Mouse (Mus musculus) liver, embryonic 11.5 days (tissue): ENCODE measurements around the gene Btla. TPM values are rescaled to one million over a fixed set of nuclear protein-coding genes. Genes with fewer than 3 reads are reported as not detected.

Experiments used
- ATAC-seq: fragments of 200-750 bp; cut with Nextera tagmentation; replicated peaks from 2 replicates; pipeline ENCODE4 v1.8.0; 2017; ENCODE audit warnings: moderate number of reproducible peaks, mild to moderate bottlenecking, moderate TSS enrichment, moderate library complexity; ENCODE audit not compliant: low FRiP score
- DNase-seq: peaks from one replicate; pipeline ENCODE4 v3.0.0-alpha.2; 2017; ENCODE audit warnings: low spot score
- H3K27ac ChIP-seq: fragments of 300-500 bp; sonication (generic); 2 replicates; pipeline ENCODE4 v1.5.1; 2014; ENCODE audit warnings: mild to moderate bottlenecking, low read depth, low read length, control low read depth
- H3K27me3 ChIP-seq: fragments of 300-500 bp; sonication (generic); replicated peaks from 2 replicates; pipeline ENCODE4 v1.6.1; 2014; ENCODE audit warnings: low read length, mixed read lengths; ENCODE audit not compliant: control insufficient read depth, insufficient read depth
- H3K36me3 ChIP-seq: fragments of 300-500 bp; sonication (generic); 2 replicates; pipeline ENCODE4 v1.6.1; 2014; ENCODE audit warnings: mild to moderate bottlenecking, low read length, moderate library complexity, mixed read lengths; ENCODE audit not compliant: control insufficient read depth, insufficient read depth
- H3K4me1 ChIP-seq: fragments of 300-500 bp; sonication (generic); replicated peaks from 2 replicates; pipeline ENCODE4 v1.6.1; 2014; ENCODE audit warnings: low read length, mixed read lengths; ENCODE audit not compliant: control insufficient read depth, insufficient read depth
- H3K4me2 ChIP-seq: fragments of 300-500 bp; sonication (generic); 2 replicates; pipeline ENCODE4 v1.6.1; 2014; ENCODE audit warnings: mild to moderate bottlenecking, control low read depth, moderate library complexity
- H3K4me3 ChIP-seq: fragments of 300-500 bp; sonication (generic); 2 replicates; pipeline ENCODE4 v1.5.1; 2014; ENCODE audit warnings: low read depth, low read length, control low read depth
- H3K9ac ChIP-seq: fragments of 300-500 bp; sonication (generic); 2 replicates; pipeline ENCODE4 v1.6.1; 2014; ENCODE audit warnings: low read depth, low read length, control low read depth
- H3K9me3 ChIP-seq: fragments of 300-500 bp; sonication (generic); 2 replicates; pipeline ENCODE4 v1.6.1; 2016; ENCODE audit warnings: low read length, inconsistent platforms, mixed read lengths; ENCODE audit not compliant: control insufficient read depth
- WGBS: fragments of 180-500 bp; shearing (Covaris S2); extraction: QIAGEN DNeasy Blood & Tissue Kit; methylation state at CpG from one replicate; pipeline ENCODE4 v1.1.7; 2014; 5-methylcytosine and 5-hydroxymethylcytosine counted together
- polyA plus RNA-seq: library from polyadenylated mRNA; unstranded; fragments of >200 nt; fragmentation: Nextera tagmentation; extraction: Ambion mirVana; gene quantifications from 2 replicates; pipeline ENCODE4 v1.2.1, GENCODE M21; 2014

Btla gene
- polyA plus RNA-seq, 1 experiment from 2014 or later: 0.59 TPM

GRCm38 (mm10) chr16:45222016-45222415 is 2.1 kb upstream of the Btla start:
- no peak overlapping the region for H3K4me3 ChIP-seq
- ATAC-seq (no peak), DNase-seq (no peak)
- H3K9ac ChIP-seq: no peak overlapping the region
- H3K9me3 ChIP-seq: no peaks in the 10 kb centered on the region
- no peak overlapping the region for H3K27ac ChIP-seq
- H3K4me2 ChIP-seq: no peak overlapping the region
- no peaks in the 10 kb centered on the region for H3K27me3 ChIP-seq
- 69% methylated on average over 2 of the region's 2 CpGs for WGBS
- no peaks in the 10 kb centered on the region for H3K36me3 ChIP-seq
- H3K4me1 ChIP-seq: no peaks in the 10 kb centered on the region

- Histone ChIP-seq H3K27me3 (no peaks in the 10 kb centered on the region), H3K4me1 (no peaks in the 10 kb centered on the region), H3K9me3 (no peaks in the 10 kb centered on the region), H3K9ac (no peak overlapping the region), H3K36me3 (no peaks in the 10 kb centered on the region), H3K4me2 (no peak overlapping the region), H3K4me3 (no peak overlapping the region), H3K27ac (no peak overlapping the region)
- 53% methylated on average over 3 of the region's 3 CpGs for WGBS
- DNase-seq: no peak
- ATAC-seq: no peak
These were observed 1.3 kb upstream of the Btla start for GRCm38 (mm10) chr16:45222771-45223170.

- ATAC-seq: no peak
These were observed 405 bp downstream of the Btla start for GRCm38 (mm10) chr16:45224431-45225008.

GRCm38 (mm10) chr16:45227002-45227401 is 2.9 kb downstream of the Btla start:
- DNase-seq: no peak
- H3K27me3 ChIP-seq: no peaks in the 10 kb centered on the region
- H3K4me1 ChIP-seq: no peaks in the 10 kb centered on the region
- no peak overlapping the region for H3K4me2 ChIP-seq
- H3K9ac ChIP-seq: no peak overlapping the region
- no peak for ATAC-seq
- no peak overlapping the region for H3K27ac ChIP-seq
- H3K36me3 ChIP-seq: no peaks in the 10 kb centered on the region
- H3K4me3 ChIP-seq: no peak overlapping the region
- no peaks in the 10 kb centered on the region for H3K9me3 ChIP-seq
- 64% methylated on average over 1 of the region's 1 CpGs for WGBS

More at GRCm38 (mm10) chr16:45224431-45225008, 405 bp downstream of the Btla start:
- H3K4me2 ChIP-seq: no peak overlapping the region
- no peak overlapping the region for H3K4me3 ChIP-seq
- WGBS: 65% methylated on average over 4 of the region's 4 CpGs
- H3K9ac ChIP-seq: no peak overlapping the region
- DNase-seq: no peak
- H3K9me3 ChIP-seq: no peaks in the 10 kb centered on the region
- H3K36me3 ChIP-seq: no peaks in the 10 kb centered on the region
- H3K27me3 ChIP-seq: no peaks in the 10 kb centered on the region
- no peak overlapping the region for H3K27ac ChIP-seq
- no peaks in the 10 kb centered on the region for H3K4me1 ChIP-seq

- Histone ChIP-seq H3K27me3 (no peaks in the 10 kb centered on the region), H3K36me3 (no peaks in the 10 kb centered on the region), H3K4me1 (no peaks in the 10 kb centered on the region), H3K4me2 (no peak overlapping the region), H3K27ac (no peak overlapping the region), H3K9ac (no peak overlapping the region), H3K9me3 (no peaks in the 10 kb centered on the region), H3K4me3 (no peak overlapping the region)
- ATAC-seq (no peak), DNase-seq (no peak)
- 81% methylated on average over 1 of the region's 1 CpGs for WGBS
These were observed 7.2 kb downstream of the Btla start for GRCm38 (mm10) chr16:45231296-45231695.

GRCm38 (mm10) chr16:45233007-45233406 is 8.9 kb downstream of the Btla start:
- no peaks in the 10 kb centered on the region for H3K4me1 ChIP-seq
- no peak overlapping the region for H3K4me2 ChIP-seq
- no peak overlapping the region for H3K27ac ChIP-seq
- 82% methylated on average over 3 of the region's 3 CpGs for WGBS
- H3K9me3 ChIP-seq: no peaks in the 10 kb centered on the region
- DNase-seq (no peak), ATAC-seq (no peak)
- H3K27me3 ChIP-seq: no peaks in the 10 kb centered on the region
- H3K4me3 ChIP-seq: no peak overlapping the region
- H3K9ac ChIP-seq: no peak overlapping the region
- H3K36me3 ChIP-seq: no peaks in the 10 kb centered on the region

- H3K4me2 ChIP-seq: no peak overlapping the region
- no peak for DNase-seq
- no peak overlapping the region for H3K4me3 ChIP-seq
- WGBS: 87% methylated on average over 1 of the region's 1 CpGs
- no peaks in the 10 kb centered on the region for H3K9me3 ChIP-seq
- H3K36me3 ChIP-seq: no peaks in the 10 kb centered on the region
- H3K9ac ChIP-seq: no peak overlapping the region
- no peak overlapping the region for H3K27ac ChIP-seq
- no peak for ATAC-seq
- no peaks in the 10 kb centered on the region for H3K4me1 ChIP-seq
- no peaks in the 10 kb centered on the region for H3K27me3 ChIP-seq
These were observed 18.6 kb downstream of the Btla start for GRCm38 (mm10) chr16:45242700-45243099.

GRCm38 (mm10) chr16:45244930-45245472 is 20.9 kb downstream of the Btla start:
- H3K27ac ChIP-seq: no peak overlapping the region
- H3K4me3 ChIP-seq: no peak overlapping the region
- H3K9me3 ChIP-seq: no peaks in the 10 kb centered on the region
- no peaks in the 10 kb centered on the region for H3K36me3 ChIP-seq
- no peaks in the 10 kb centered on the region for H3K4me1 ChIP-seq
- no peak for DNase-seq
- WGBS: 82% methylated on average over 3 of the region's 3 CpGs
- H3K27me3 ChIP-seq: no peaks in the 10 kb centered on the region
- no peak overlapping the region for H3K4me2 ChIP-seq
- H3K9ac ChIP-seq: no peak overlapping the region
- no peak for ATAC-seq

- no peak overlapping the region for H3K27ac ChIP-seq
- no peaks in the 10 kb centered on the region for H3K9me3 ChIP-seq
- H3K27me3 ChIP-seq: no peaks in the 10 kb centered on the region
- H3K4me2 ChIP-seq: no peak overlapping the region
- DNase-seq (no peak), ATAC-seq (no peak)
- no peak overlapping the region for H3K4me3 ChIP-seq
- no peaks in the 10 kb centered on the region for H3K4me1 ChIP-seq
- H3K9ac ChIP-seq: no peak overlapping the region
- WGBS: 71% methylated on average over 2 of the region's 2 CpGs
- H3K36me3 ChIP-seq: no peaks in the 10 kb centered on the region
These were observed 25.6 kb downstream of the Btla start for GRCm38 (mm10) chr16:45249761-45250160.
